Mouse (Mus musculus): ENCODE measurements around the gene Baz1a. TPM values are rescaled to one million over a fixed set of nuclear protein-coding genes. Genes with fewer than 3 reads are reported as not detected.
"Not testable (repeated sequence)": the region's sequence is repeated elsewhere in the genome, so short reads cannot be mapped to it uniquely, and the experiment has no call there.

The Baz1a gene
- polyA plus RNA-seq, 1 experiment = 9.6 TPM

DNA sequence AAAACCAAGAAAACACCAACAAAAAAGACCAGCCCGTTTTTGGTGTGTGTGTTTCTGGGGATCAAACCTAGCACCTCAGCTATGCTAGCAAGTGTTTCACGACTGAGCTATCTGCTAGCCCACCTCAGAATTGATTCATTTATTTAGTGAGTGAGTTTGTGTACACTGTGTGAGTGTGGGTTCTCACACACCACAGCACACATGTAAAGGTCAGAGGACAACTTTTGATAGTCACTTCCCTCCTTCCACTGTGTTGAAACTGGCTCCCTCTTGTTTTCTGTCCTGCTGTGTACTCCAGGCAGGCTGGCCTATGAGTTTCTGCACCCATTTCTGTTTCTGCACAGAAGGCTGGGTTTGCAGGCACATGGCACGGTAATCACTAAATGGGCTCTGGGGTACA, 103.8 kb downstream of the Baz1a start:
- no peak for TF ChIP-seq CTCF (IDR thresholded peaks at IDR 0.05; ENCODE audit: borderline replicate concordance, control insufficient read depth, extremely low read depth, insufficient read depth, low read length, poor library complexity)
- no peak for TF ChIP-seq POLR2A (IDR thresholded peaks at IDR 0.05; ENCODE audit: control insufficient read depth, extremely low read depth, insufficient read depth, low read length, poor library complexity)
- H3K27me3 ChIP-seq (ENCODE audit: control insufficient read depth, insufficient read depth, low read length) = no peaks in the 10 kb centered on the region
- WGBS = 96% methylated on average over 3 of the region's 3 CpGs
- no peak overlapping the region for H3K4me3 ChIP-seq (ENCODE audit: control insufficient read depth, insufficient read depth, low read length)
- DNase-seq = no peak
- H3K27ac ChIP-seq (ENCODE audit: control insufficient read depth, insufficient read depth, low read length) = no peak overlapping the region
- H3K36me3 ChIP-seq (ENCODE audit: control insufficient read depth, insufficient read depth, low read length) = peaks cover 57% of the 10 kb centered on the region
- H3K4me1 ChIP-seq (replicated peaks; ENCODE audit: control insufficient read depth, insufficient read depth, low read length) = no peaks in the 10 kb centered on the region

DNA sequence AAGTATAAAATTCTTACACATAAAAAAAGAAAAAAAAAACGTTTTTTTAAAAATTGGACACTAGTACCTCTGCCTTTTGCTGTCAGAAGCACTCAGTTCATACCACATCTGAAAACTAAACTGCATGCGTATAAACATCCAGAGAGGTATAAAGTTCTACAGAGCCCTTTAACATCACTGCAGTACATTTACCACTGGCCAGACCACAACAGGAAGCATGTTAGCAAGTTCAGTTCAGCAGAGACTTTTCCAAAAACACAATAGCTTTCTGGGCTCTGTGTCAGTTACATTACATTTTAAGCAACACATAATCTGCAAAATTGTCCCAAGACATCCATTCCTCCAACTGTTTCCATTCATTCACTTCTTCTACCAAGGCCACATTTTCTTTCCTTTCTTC, 121.6 kb downstream of the Baz1a start:
- 2% methylated on average over 2 of the region's 2 CpGs for WGBS
- H3K27me3 ChIP-seq (ENCODE audit: control insufficient read depth, insufficient read depth, low read length); H3K4me3 ChIP-seq (ENCODE audit: control insufficient read depth, insufficient read depth, low read length); DNase-seq; H3K27ac ChIP-seq (ENCODE audit: control insufficient read depth, insufficient read depth, low read length); H3K4me1 ChIP-seq (replicated peaks; ENCODE audit: control insufficient read depth, insufficient read depth, low read length): not testable (repeated sequence)
- peaks cover 20% of the 10 kb centered on the region for H3K36me3 ChIP-seq (ENCODE audit: control insufficient read depth, insufficient read depth, low read length)

DNA sequence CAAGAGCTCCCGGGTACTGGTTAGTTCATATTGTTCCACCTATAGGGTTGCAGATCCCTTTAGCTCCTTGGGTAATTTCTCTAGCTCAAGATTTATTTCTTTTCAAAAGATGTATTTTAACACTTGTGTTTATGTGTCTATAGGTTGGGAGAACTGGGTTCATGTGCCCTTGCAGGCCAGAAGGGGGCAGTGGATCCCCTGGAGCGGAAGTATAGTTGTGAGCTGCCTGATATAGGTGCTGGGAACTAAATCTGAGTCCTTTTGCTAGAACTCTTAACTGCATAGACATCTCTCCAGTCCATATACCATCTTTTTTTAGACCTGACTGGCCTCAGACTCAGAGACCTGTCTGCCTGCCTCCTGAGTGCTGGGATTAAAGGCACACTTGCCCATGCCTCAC, 123.7 kb downstream of the Baz1a start:
- Histone ChIP-seq H3K4me1 (replicated peaks; ENCODE audit: control insufficient read depth, insufficient read depth, low read length) (peaks cover 3% of the 10 kb centered on the region; the same call in 1 of the 2 replicates), H3K4me3 (ENCODE audit: control insufficient read depth, insufficient read depth, low read length) (no peak overlapping the region), H3K36me3 (ENCODE audit: control insufficient read depth, insufficient read depth, low read length) (peaks cover 8% of the 10 kb centered on the region), H3K27ac (ENCODE audit: control insufficient read depth, insufficient read depth, low read length) (no peak overlapping the region), H3K27me3 (ENCODE audit: control insufficient read depth, insufficient read depth, low read length) (no peaks in the 10 kb centered on the region)
- no peak for DNase-seq
- 99% methylated on average over 2 of the region's 2 CpGs for WGBS
- TF ChIP-seq CTCF (IDR thresholded peaks at IDR 0.05; ENCODE audit: borderline replicate concordance, control insufficient read depth, extremely low read depth, insufficient read depth, low read length, poor library complexity) (no peak), POLR2A (IDR thresholded peaks at IDR 0.05; ENCODE audit: control insufficient read depth, extremely low read depth, insufficient read depth, low read length, poor library complexity) (no peak)

- no peak for DNase-seq
- Histone ChIP-seq H3K36me3 (ENCODE audit: control insufficient read depth, insufficient read depth, low read length) (no peaks in the 10 kb centered on the region), H3K4me3 (ENCODE audit: control insufficient read depth, insufficient read depth, low read length) (no peak overlapping the region), H3K27me3 (ENCODE audit: control insufficient read depth, insufficient read depth, low read length) (no peaks in the 10 kb centered on the region), H3K27ac (ENCODE audit: control insufficient read depth, insufficient read depth, low read length) (no peak overlapping the region), H3K4me1 (replicated peaks; ENCODE audit: control insufficient read depth, insufficient read depth, low read length) (no peaks in the 10 kb centered on the region)
- WGBS = 93% methylated on average over 4 of the region's 4 CpGs
- no peak for TF ChIP-seq CTCF (IDR thresholded peaks at IDR 0.05; ENCODE audit: borderline replicate concordance, control insufficient read depth, extremely low read depth, insufficient read depth, low read length, poor library complexity)
- TF ChIP-seq POLR2A (IDR thresholded peaks at IDR 0.05; ENCODE audit: control insufficient read depth, extremely low read depth, insufficient read depth, low read length, poor library complexity) = no peak
Observed at GRCm38 (mm10) chr12:54887580-54888127, 126.5 kb downstream of the Baz1a start.

GRCm38 (mm10) chr12:54879630-54880029, 134.5 kb downstream of the Baz1a start:
- Histone ChIP-seq H3K36me3 (ENCODE audit: control insufficient read depth, insufficient read depth, low read length) (no peaks in the 10 kb centered on the region), H3K27me3 (ENCODE audit: control insufficient read depth, insufficient read depth, low read length) (no peaks in the 10 kb centered on the region), H3K4me1 (replicated peaks; ENCODE audit: control insufficient read depth, insufficient read depth, low read length) (peaks cover 10% of the 10 kb centered on the region), H3K27ac (ENCODE audit: control insufficient read depth, insufficient read depth, low read length) (no peak overlapping the region), H3K4me3 (ENCODE audit: control insufficient read depth, insufficient read depth, low read length) (no peak overlapping the region)
- WGBS = 10% methylated on average over 6 of the region's 6 CpGs
- TF ChIP-seq CTCF (IDR thresholded peaks at IDR 0.05; ENCODE audit: borderline replicate concordance, control insufficient read depth, extremely low read depth, insufficient read depth, low read length, poor library complexity) = no peak
- DNase-seq = peak; percentile 49

DNA sequence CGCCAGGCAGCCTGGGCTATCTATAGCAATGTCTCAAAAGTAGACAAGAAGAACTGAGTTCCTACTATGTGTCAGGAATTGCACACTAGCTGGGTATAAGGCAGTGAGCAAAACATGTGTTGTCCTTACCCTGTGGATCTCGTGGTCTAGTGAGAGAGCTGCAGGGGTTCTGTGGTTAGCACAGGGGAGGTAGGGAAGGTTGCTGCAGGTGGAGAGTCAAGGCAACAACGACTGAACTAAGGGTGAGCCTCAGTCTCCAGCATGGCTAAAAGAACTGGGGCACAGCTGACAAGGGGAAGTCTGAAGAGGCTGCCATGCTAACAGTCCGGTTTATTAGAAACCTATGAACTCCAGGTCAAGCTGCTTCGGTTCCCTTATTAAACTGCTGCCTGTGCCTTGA, 134.9 kb downstream of the Baz1a start:
- H3K4me1 ChIP-seq (replicated peaks; ENCODE audit: control insufficient read depth, insufficient read depth, low read length) = peaks cover 10% of the 10 kb centered on the region
- 29% methylated on average over 5 of the region's 5 CpGs for WGBS
- DNase-seq = peak; percentile 13
- no peak for TF ChIP-seq CTCF (IDR thresholded peaks at IDR 0.05; ENCODE audit: borderline replicate concordance, control insufficient read depth, extremely low read depth, insufficient read depth, low read length, poor library complexity)
- no peak for TF ChIP-seq POLR2A (IDR thresholded peaks at IDR 0.05; ENCODE audit: control insufficient read depth, extremely low read depth, insufficient read depth, low read length, poor library complexity)
- no peaks in the 10 kb centered on the region for H3K27me3 ChIP-seq (ENCODE audit: control insufficient read depth, insufficient read depth, low read length)
- no peaks in the 10 kb centered on the region for H3K36me3 ChIP-seq (ENCODE audit: control insufficient read depth, insufficient read depth, low read length)
- no peak overlapping the region for H3K4me3 ChIP-seq (ENCODE audit: control insufficient read depth, insufficient read depth, low read length)
- H3K27ac ChIP-seq (ENCODE audit: control insufficient read depth, insufficient read depth, low read length) = peak overlapping the region; percentile 17; the same call in 1 of the 2 replicates

DNA sequence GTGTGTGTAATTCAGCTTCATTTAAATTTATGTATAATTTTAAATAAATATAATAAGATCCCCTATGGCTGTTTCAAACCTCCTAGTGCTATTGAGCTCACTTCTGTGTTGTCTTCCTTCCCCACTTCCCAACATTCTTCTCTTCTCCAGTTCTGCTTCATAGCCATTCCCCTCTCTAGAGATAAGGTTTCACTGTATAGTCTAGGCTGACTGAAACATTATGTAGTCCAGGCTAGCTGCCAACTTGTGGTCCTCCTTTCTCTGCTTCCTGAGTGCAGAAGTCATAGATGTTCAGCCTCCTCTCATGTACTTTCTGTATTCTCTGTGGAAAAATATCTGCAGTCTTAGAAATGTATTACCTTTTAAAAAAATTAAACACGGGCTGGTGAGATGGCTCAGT, 136.3 kb downstream of the Baz1a start:
- Histone ChIP-seq H3K27ac (ENCODE audit: control insufficient read depth, insufficient read depth, low read length) (no peak overlapping the region), H3K36me3 (ENCODE audit: control insufficient read depth, insufficient read depth, low read length) (no peaks in the 10 kb centered on the region), H3K4me1 (replicated peaks; ENCODE audit: control insufficient read depth, insufficient read depth, low read length) (peaks cover 10% of the 10 kb centered on the region), H3K4me3 (ENCODE audit: control insufficient read depth, insufficient read depth, low read length) (no peak overlapping the region), H3K27me3 (ENCODE audit: control insufficient read depth, insufficient read depth, low read length) (no peaks in the 10 kb centered on the region)
- no peak for DNase-seq
- TF ChIP-seq CTCF (IDR thresholded peaks at IDR 0.05; ENCODE audit: borderline replicate concordance, control insufficient read depth, extremely low read depth, insufficient read depth, low read length, poor library complexity) (no peak), POLR2A (IDR thresholded peaks at IDR 0.05; ENCODE audit: control insufficient read depth, extremely low read depth, insufficient read depth, low read length, poor library complexity) (no peak)
- 95% methylated on average over 1 of the region's 1 CpGs for WGBS

All from thymus, adult 2 months (tissue).